In the genomic region with DNA sequence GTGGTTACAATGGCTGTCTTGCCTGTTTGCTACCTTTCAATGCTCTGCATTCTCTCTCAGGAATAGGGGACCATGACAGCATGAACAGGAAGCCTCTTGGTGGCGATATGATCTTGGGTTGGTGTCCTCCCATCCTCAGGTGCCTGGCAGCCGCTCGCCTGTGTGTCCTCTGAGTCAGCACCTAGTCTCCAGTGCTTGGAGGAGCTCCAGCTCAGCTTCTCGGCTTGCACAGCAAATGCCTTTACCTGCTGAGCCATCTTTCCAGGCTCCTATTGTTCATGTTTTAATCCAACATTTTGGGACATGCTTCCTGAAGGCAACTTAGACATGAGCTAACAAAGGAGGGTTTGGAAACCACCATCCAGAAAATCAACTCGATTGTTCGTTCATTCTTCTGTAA, we compare ENCODE assay signal across 15 mouse cellular contexts. TPM values are rescaled to one million over a fixed set of nuclear protein-coding genes. Genes with fewer than 3 reads are reported as not detected.
DNase-seq lines count a peak whose midpoint lies in the region; ATAC-seq and TF ChIP-seq lines count a peak whose summit lies in the region.
"Had no signal": no experiment of that assay in that cellular context is flagged by ENCODE, and none has a peak within 500 bp of the region (broad histone marks: within the 10 kb centered on the region; RNA-seq: fewer than 3 reads in every experiment).

No protein-coding gene starts in this region.

- no peaks in the 10 kb centered on the region for H3K79me2 ChIP-seq in CH12.LX (replicated peaks; ENCODE audit: control insufficient read depth, extremely low read depth, insufficient read depth, poor library complexity, severe bottlenecking)

- H3K9me3 ChIP-seq in CH12.LX (replicated peaks; ENCODE audit: low read length): no peaks in the 10 kb centered on the region
- H3K9me3 ChIP-seq in midbrain, embryonic 15.5 days: no peaks in the 10 kb centered on the region
- H3K9me3 ChIP-seq: embryonic facial prominence, embryonic 13.5 days; forebrain, embryonic 15.5 days had no signal

- TF ChIP-seq POLR2A in CH12.LX (IDR thresholded peaks at IDR 0.05; ENCODE audit: low read depth, low read length): no peak
- no peak for TF ChIP-seq POLR2A in cerebellum, adult 2 months (IDR thresholded peaks at IDR 0.05; ENCODE audit: borderline replicate concordance, insufficient read depth, low read length)

- peaks cover 86% of the 10 kb centered on the region for H3K27me3 ChIP-seq in CH12.LX (replicated peaks)
- H3K27me3 ChIP-seq in cerebellum, adult 2 months (ENCODE audit: control insufficient read depth, insufficient read depth, low read length): no peaks in the 10 kb centered on the region
- H3K27me3 ChIP-seq in midbrain, embryonic 15.5 days (replicated peaks): no peaks in the 10 kb centered on the region
- H3K27me3 ChIP-seq: embryonic facial prominence, embryonic 13.5 days; forebrain, embryonic 15.5 days had no signal

- no peak for TF ChIP-seq EP300 in CH12.LX (IDR thresholded peaks at IDR 0.05; ENCODE audit: low read length)

- dilution Hi-C loops in CH12.LX (cut with MboI; ENCODE audit: extremely low pct_ligation_motif_present, extremely low pct_unique_long_range_greater_than_20kb, low sequenced_read_pairs): no loop called here

- no peak overlapping the region for H3K9ac ChIP-seq in CH12.LX (ENCODE audit: insufficient read depth, low read depth)
- no peak overlapping the region for H3K9ac ChIP-seq in midbrain, embryonic 15.5 days
- H3K9ac ChIP-seq: embryonic facial prominence, embryonic 13.5 days; forebrain, embryonic 15.5 days; liver, embryonic 14.5 days had no signal

- no peak for TF ChIP-seq CTCF in CH12.LX (conservative IDR thresholded peaks at IDR 0.05 in 1 of 2, IDR thresholded peaks at IDR 0.05 in 1 of 2; ENCODE audit: low read depth in 2 of 2, low read length in 2 of 2)
- TF ChIP-seq CTCF in cerebellum, adult 2 months (IDR thresholded peaks at IDR 0.05; ENCODE audit: borderline replicate concordance, insufficient read depth, low read depth, low read length): peak; percentile 59; the same call in 1 of the 2 replicates

- no peaks in the 10 kb centered on the region for H3K36me3 ChIP-seq in CH12.LX (replicated peaks in 1 of 2; ENCODE audit: control insufficient read depth in 1 of 2, insufficient read depth in 1 of 2, low read length in 1 of 2)
- no peaks in the 10 kb centered on the region for H3K36me3 ChIP-seq in midbrain, embryonic 15.5 days (replicated peaks)
- H3K36me3 ChIP-seq: embryonic facial prominence, embryonic 13.5 days; forebrain, embryonic 15.5 days had no signal

- H3K4me1 ChIP-seq in CH12.LX (ENCODE audit: control insufficient read depth in 1 of 2, insufficient read depth in 2 of 2): no peaks in the 10 kb centered on the region
- peaks cover 28% of the 10 kb centered on the region for H3K4me1 ChIP-seq in cerebellum, adult 2 months (ENCODE audit: control insufficient read depth, insufficient read depth, low read length)
- no peaks in the 10 kb centered on the region for H3K4me1 ChIP-seq in midbrain, embryonic 15.5 days

- 12% methylated on average over 6 of the region's 6 CpGs for WGBS in cerebellum, adult 2 months
- WGBS in midbrain, embryonic 15.5 days: 66% methylated on average over 6 of the region's 6 CpGs

- peak; percentile 58; the same call in 1 of the 2 replicates for ATAC-seq in megakaryocyte-erythroid progenitor cell, adult 5-6 weeks (replicated peaks; ENCODE audit: low FRiP score, low TSS enrichment, poor library complexity, severe bottlenecking)
- ATAC-seq in erythroid progenitor cell, adult 5-6 weeks (replicated peaks; ENCODE audit: low FRiP score, poor library complexity, severe bottlenecking): no peak
- ATAC-seq in midbrain, embryonic 15.5 days (replicated peaks): no peak
- ATAC-seq: forebrain, embryonic 15.5 days had no signal

- TF ChIP-seq RAD21 in CH12.LX (IDR thresholded peaks at IDR 0.05; ENCODE audit: low read depth, low read length): peak; percentile 24

- no peak overlapping the region for H3K27ac ChIP-seq in CH12.LX (ENCODE audit: insufficient read depth, low read depth)
- no peak overlapping the region for H3K27ac ChIP-seq in cerebellum, adult 2 months (ENCODE audit: insufficient read depth, low read length)
- H3K27ac ChIP-seq in midbrain, embryonic 15.5 days: no peak overlapping the region
- H3K27ac ChIP-seq: embryonic facial prominence, embryonic 13.5 days; forebrain, embryonic 15.5 days; heart, adult 2 months; liver, embryonic 14.5 days had no signal

- H3K4me2 ChIP-seq in CH12.LX (ENCODE audit: insufficient read depth, low read depth, poor library complexity, severe bottlenecking): no peak overlapping the region
- H3K4me2 ChIP-seq in midbrain, embryonic 15.5 days: no peak overlapping the region
- H3K4me2 ChIP-seq: embryonic facial prominence, embryonic 13.5 days; forebrain, embryonic 15.5 days had no signal

- no peak overlapping the region for H3K4me3 ChIP-seq in CH12.LX (replicated peaks in 1 of 3; ENCODE audit: low read depth in 2 of 3, low read length in 2 of 3, poor library complexity in 1 of 3)
- no peak overlapping the region for H3K4me3 ChIP-seq in cerebellum, adult 2 months (replicated peaks; ENCODE audit: insufficient read depth, low read depth, low read length)
- H3K4me3 ChIP-seq in midbrain, embryonic 15.5 days: no peak overlapping the region
- H3K4me3 ChIP-seq: embryonic facial prominence, embryonic 13.5 days; forebrain, embryonic 15.5 days; heart, adult 2 months had no signal

- in situ Hi-C loops in CH12.LX (cut with MboI; ENCODE audit: low pct_ligation_motif_present, low pct_unique_long_range_greater_than_20kb, low sequenced_read_pairs): no loop called here

- peak; percentile 38 for DNase-seq in lung, postnatal 36 days
- DNase-seq in lung, postnatal 4 days: no peak
- no peak for DNase-seq in CH12.LX (ENCODE audit: extremely low read depth)
- peak; percentile 82 to 92 for DNase-seq in cerebellum, adult 2 months
- no peak for DNase-seq in embryo, embryonic 10 days (ENCODE audit: low spot score)
- DNase-seq: heart, adult 2 months; heart, postnatal 4 days; kidney, adult 18-20 months; retina, postnatal 1 day had no signal

TF ChIP-seq in CH12.LX, 34 proteins besides CTCF, POLR2A, EP300 and RAD21:
- no peak for TF ChIP-seq RCOR1 (conservative IDR thresholded peaks at IDR 0.05; ENCODE audit: low read depth, low read length)
- TF ChIP-seq KAT2A (IDR thresholded peaks at IDR 0.05; ENCODE audit: insufficient replicate concordance, low read length): no peak
- no peak for TF ChIP-seq SMC3 (IDR thresholded peaks at IDR 0.05; ENCODE audit: low read depth, low read length)
- TF ChIP-seq HCFC1 (IDR thresholded peaks at IDR 0.05; ENCODE audit: low read depth, low read length): no peak
TF ChIP-seq in CH12.LX: peak in this region for 0.

RNA-seq across cellular contexts. Expression of a gene that starts 33.1 kb away (rescaled TPM):
- not detected in 2 replicates for total RNA-seq in CH12.LX (2012; rRNA removed)
- not detected in 2 replicates for total RNA-seq in CH12.LX (2014; rRNA removed)
- polyA plus RNA-seq in CH12.LX (2012; ENCODE audit: insufficient read length, low read depth): not detected in 2 replicates
- polyA plus RNA-seq in cerebellum, adult 2 months (2012; rRNA removed): 9.9 and 10.9 TPM in 2 replicates
- 1.6 and 3.9 TPM in 2 replicates for total RNA-seq in megakaryocyte-erythroid progenitor cell, adult 5-6 weeks (2014; fragmentation: Nextera tagmentation)
- 4.8 and 12.9 TPM in 2 replicates for total RNA-seq in megakaryocyte-erythroid progenitor cell, adult 5-6 weeks (2017)
- total RNA-seq in erythroid progenitor cell, adult 5-6 weeks (2015; ENCODE audit: low replicate concordance): not detected in 2 replicates
- total RNA-seq in erythroid progenitor cell, adult 5-6 weeks (2017; ENCODE audit: low replicate concordance): 0.77 TPM in 1 of 2 replicates, not detected in the other
- 4.6 and 9.0 TPM in 2 replicates for polyA plus RNA-seq in midbrain, embryonic 15.5 days (2015; fragmentation: Nextera tagmentation; extraction: Ambion mirVana)

Comparison
In these comparisons a context has a peak if more than half of its experiments do, and no peak if none do; other contexts are left out.
1. DNase-seq: peak in lung, postnatal 36 days (single experiment) and cerebellum, adult 2 months (2 of 2); none in lung, postnatal 4 days (0 of 2), CH12.LX (single experiment) and embryo, embryonic 10 days (single experiment).